Mouse (Mus musculus): Measurements from ENCODE around the gene Ltb. TPM values are rescaled to one million over a fixed set of nuclear protein-coding genes. Genes with fewer than 3 reads are reported as not detected.

Ltb gene
- 0.05 TPM for polyA plus RNA-seq (2012; fragmentation: generic; extraction: Trizol)

DNA sequence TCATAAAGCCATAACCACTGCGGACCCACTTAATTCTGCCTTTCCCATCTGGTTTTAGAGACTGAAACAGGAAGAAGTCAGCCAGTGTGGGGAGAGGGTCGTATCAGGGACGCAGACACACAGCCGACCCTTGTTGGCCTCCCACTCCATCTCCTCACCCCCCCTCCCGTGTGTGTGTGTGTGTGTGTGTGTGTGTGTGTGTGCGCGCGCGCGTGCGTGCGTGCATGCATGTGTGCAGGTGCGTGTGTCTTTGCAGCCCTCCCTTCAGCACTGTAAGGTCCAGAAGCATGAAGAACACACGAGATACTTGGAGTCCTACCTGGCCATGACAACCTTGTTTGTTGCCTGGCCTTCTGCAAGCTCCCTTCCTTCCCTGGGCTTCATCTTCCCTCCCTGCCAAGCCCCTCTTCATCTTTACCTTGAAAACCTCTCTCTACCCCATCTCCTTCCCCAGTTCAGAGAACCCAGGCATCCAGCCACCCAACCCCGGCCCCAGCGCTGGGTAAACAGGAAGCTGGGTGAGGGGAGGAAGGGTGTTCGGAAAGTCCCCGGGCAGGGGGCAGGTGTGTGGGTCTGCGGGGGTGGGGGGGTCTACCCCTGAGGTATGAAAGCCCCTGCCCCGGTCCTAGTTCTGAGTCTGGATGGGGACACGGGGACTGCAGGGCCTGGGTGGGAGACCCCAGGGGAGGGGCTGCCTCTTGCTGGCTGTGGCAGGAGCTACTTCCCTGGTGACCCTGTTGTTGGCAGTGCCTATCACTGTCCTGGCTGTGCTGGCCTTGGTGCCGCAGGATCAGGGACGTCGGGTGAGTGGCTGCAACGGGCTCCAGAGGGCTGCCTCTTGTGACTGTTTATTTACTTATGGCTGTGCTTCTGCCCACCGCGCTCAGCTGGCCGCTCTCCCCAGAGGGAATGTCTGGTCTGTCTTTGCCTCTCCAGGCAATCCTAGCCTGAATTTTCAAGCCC is at the start of gene Ltb:
Gene Ltb, plus strand, starts transcription at position 559 of the 963 bp plus-strand sequence.
- Histone ChIP-seq H3ac (ENCODE audit: control insufficient read depth, insufficient read length) (no peak within 1 kb of the TSS), H3K4me3 (peak within 1 kb of the TSS; percentile 16), H3K79me2 (ENCODE audit: control insufficient read depth, insufficient read depth) (no peaks in the 10 kb centered on the region), H3K27me3 (ENCODE audit: control insufficient read depth, insufficient read depth, insufficient read length) (no peaks in the 10 kb centered on the region), H3K4me2 (ENCODE audit: low read depth) (peak within 1 kb of the TSS; percentile 87), H3K36me3 (ENCODE audit: control insufficient read depth, insufficient read depth) (no peaks in the 10 kb centered on the region)
- TF ChIP-seq MYOD1 (IDR thresholded peaks at IDR 0.05; ENCODE audit: control insufficient read depth in 1 of 3, insufficient read length in 2 of 3, low read depth in 2 of 3) (no peak), USF1 (IDR thresholded peaks at IDR 0.05; ENCODE audit: low read depth) (no peak), MYOG (IDR thresholded peaks at IDR 0.05; ENCODE audit: control insufficient read depth in 1 of 3, insufficient read depth in 1 of 3, insufficient read length in 2 of 3, low read depth in 2 of 3) (no peak), MAX (IDR thresholded peaks at IDR 0.05; ENCODE audit: low read depth) (no peak), TCF12 (IDR thresholded peaks at IDR 0.05; ENCODE audit: insufficient read depth, poor library complexity, severe bottlenecking) (no peak), SRF (IDR thresholded peaks at IDR 0.05; ENCODE audit: control insufficient read depth, insufficient read length, low read depth) (no peak), TCF3 (IDR thresholded peaks at IDR 0.05; ENCODE audit: insufficient read length, low read depth) (no peak), POLR2AphosphoS2 (IDR thresholded peaks at IDR 0.05; ENCODE audit: insufficient read length, low read depth) (no peak), E2F4 (IDR thresholded peaks at IDR 0.05; ENCODE audit: insufficient read depth) (no peak), CEBPB (IDR thresholded peaks at IDR 0.05; ENCODE audit: insufficient read depth, poor library complexity, severe bottlenecking) (no peak), REST (IDR thresholded peaks at IDR 0.05; ENCODE audit: insufficient read depth, insufficient read length) (no peak), POLR2A (IDR thresholded peaks at IDR 0.05; ENCODE audit: insufficient read length, low read depth) (no peak)

DNA sequence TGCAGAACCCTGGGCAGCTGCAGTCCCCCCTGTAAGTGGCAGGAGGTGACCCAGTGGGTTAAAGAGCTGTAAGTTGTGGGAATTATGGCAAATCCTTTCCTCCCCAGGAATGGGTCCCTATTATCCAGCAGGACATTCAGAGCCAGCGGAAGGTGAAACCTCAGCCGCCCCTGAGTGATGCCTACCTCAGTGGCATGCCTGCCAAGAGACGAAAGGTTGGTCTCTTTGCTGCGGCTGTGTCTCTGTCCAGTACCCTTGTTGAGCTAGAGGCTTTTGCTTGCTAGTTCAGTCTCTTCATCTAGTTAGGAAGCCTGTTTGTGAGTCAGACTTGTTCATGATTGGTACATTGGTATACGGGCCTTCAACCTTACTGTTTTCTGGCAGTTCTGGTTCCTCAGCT is 48.1 kb upstream of the Ltb start:
- no peak overlapping the region for H3ac ChIP-seq (ENCODE audit: control insufficient read depth, insufficient read length)
- H3K36me3 ChIP-seq (ENCODE audit: control insufficient read depth, insufficient read depth) = peaks cover 44% of the 10 kb centered on the region
- no peak overlapping the region for H3K4me3 ChIP-seq
- H3K79me2 ChIP-seq (ENCODE audit: control insufficient read depth, insufficient read depth) = no peaks in the 10 kb centered on the region
- no peaks in the 10 kb centered on the region for H3K27me3 ChIP-seq (ENCODE audit: control insufficient read depth, insufficient read depth, insufficient read length)
- peak; percentile 76 for TF ChIP-seq POLR2AphosphoS2 (IDR thresholded peaks at IDR 0.05; ENCODE audit: insufficient read length, low read depth)
- no peak for TF ChIP-seq USF1 (IDR thresholded peaks at IDR 0.05; ENCODE audit: low read depth)
- no peak overlapping the region for H3K4me2 ChIP-seq (ENCODE audit: low read depth)

DNA sequence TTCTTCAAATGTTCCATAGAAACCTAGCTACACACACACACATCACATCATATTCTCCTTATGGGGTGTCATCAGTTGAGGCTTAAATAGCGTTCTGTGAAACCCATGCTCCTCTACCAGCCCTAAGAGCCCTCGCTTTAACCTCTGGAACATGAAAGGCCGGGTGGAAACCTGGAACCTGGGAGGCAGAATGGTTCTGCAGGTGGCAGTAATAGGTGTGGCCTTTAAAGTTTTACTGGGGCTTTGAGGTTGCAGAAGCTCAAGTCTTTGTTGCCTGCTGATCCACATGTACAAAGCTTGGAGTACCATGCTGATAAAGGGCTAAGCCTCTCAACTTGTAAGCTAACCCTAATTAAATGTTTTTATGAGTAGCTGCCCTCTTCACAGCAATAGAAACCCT is 46.9 kb upstream of the Ltb start:
- Histone ChIP-seq H3K4me3 (no peak overlapping the region), H3K27me3 (ENCODE audit: control insufficient read depth, insufficient read depth, insufficient read length) (no peaks in the 10 kb centered on the region), H3K36me3 (ENCODE audit: control insufficient read depth, insufficient read depth) (peaks cover 38% of the 10 kb centered on the region), H3K79me2 (ENCODE audit: control insufficient read depth, insufficient read depth) (no peaks in the 10 kb centered on the region), H3K4me2 (ENCODE audit: low read depth) (no peak overlapping the region), H3ac (ENCODE audit: control insufficient read depth, insufficient read length) (no peak overlapping the region)
- TF ChIP-seq MYOG (IDR thresholded peaks at IDR 0.05; ENCODE audit: control insufficient read depth in 1 of 3, insufficient read depth in 1 of 3, insufficient read length in 2 of 3, low read depth in 2 of 3) (no peak), POLR2AphosphoS2 (IDR thresholded peaks at IDR 0.05; ENCODE audit: insufficient read length, low read depth) (peak; percentile 13), E2F4 (IDR thresholded peaks at IDR 0.05; ENCODE audit: insufficient read depth) (no peak), MYOD1 (IDR thresholded peaks at IDR 0.05; ENCODE audit: control insufficient read depth in 1 of 3, insufficient read length in 2 of 3, low read depth in 2 of 3) (no peak), MAX (IDR thresholded peaks at IDR 0.05; ENCODE audit: low read depth) (no peak), POLR2A (IDR thresholded peaks at IDR 0.05; ENCODE audit: insufficient read length, low read depth) (no peak)

DNA sequence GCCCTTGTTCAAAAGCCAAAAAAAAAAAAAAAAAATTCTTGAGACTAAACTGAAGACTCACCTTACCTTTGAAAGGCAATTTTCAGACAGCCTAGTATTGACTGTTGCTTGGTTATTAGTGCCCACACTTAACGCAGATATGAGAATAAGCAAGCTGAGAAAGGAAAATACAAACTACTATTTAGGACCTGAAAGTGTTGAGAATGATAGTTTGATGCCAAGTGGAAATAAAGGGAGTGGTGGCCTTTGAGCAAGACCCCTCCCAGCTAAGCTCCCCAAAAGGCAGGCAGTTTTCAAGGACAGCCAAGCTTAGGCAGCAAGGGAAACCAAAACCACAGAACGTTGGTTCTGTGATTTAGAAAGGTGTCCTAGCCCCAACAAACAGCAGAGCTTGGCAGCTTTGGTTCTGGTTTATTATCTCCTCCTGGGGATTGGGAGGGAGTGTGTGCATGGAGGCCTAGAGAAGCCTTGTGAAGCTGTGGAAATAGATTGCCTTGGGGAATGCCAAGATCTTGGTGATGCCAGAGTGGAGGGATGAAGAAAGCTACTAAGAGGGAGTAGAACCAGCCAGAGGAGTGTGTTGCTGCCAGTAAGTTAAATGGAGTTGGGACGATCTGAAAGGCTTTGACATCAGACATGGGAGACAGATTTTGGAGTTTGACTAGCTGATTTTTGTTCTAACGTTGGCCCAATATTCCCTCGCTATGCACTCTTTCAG is 46.2 kb upstream of the Ltb start:
- peaks cover 38% of the 10 kb centered on the region for H3K36me3 ChIP-seq (ENCODE audit: control insufficient read depth, insufficient read depth)
- H3ac ChIP-seq (ENCODE audit: control insufficient read depth, insufficient read length) = no peak overlapping the region
- no peaks in the 10 kb centered on the region for H3K27me3 ChIP-seq (ENCODE audit: control insufficient read depth, insufficient read depth, insufficient read length)
- no peak overlapping the region for H3K4me3 ChIP-seq
- no peak overlapping the region for H3K4me2 ChIP-seq (ENCODE audit: low read depth)
- TF ChIP-seq POLR2AphosphoS2 (IDR thresholded peaks at IDR 0.05; ENCODE audit: insufficient read length, low read depth) (peak; percentile 87), TCF12 (IDR thresholded peaks at IDR 0.05; ENCODE audit: insufficient read depth, poor library complexity, severe bottlenecking) (no peak)
- no peaks in the 10 kb centered on the region for H3K79me2 ChIP-seq (ENCODE audit: control insufficient read depth, insufficient read depth)

DNA sequence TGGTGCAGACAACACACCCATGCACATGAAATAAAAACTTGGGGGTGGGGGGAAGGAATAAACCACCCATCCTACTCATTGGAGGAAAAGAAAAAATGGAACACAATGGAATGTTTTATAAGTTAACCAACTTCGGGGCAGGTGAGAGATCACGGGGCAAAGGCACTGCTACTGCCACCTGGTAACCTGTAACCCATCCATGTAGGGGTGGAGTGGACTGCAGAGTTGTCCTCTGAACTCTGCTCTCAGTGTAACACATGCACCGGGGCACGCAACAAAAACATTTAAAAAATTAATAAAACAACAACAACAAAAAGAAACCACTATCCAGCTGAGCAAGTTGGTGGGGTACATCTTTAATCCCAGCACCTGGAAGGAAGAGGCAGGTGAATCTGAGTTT is 42.1 kb upstream of the Ltb start:
- H3K27me3 ChIP-seq (ENCODE audit: control insufficient read depth, insufficient read depth, insufficient read length) = no peaks in the 10 kb centered on the region
- peaks cover 44% of the 10 kb centered on the region for H3K36me3 ChIP-seq (ENCODE audit: control insufficient read depth, insufficient read depth)
- H3ac ChIP-seq (ENCODE audit: control insufficient read depth, insufficient read length) = no peak overlapping the region
- H3K4me2 ChIP-seq (ENCODE audit: low read depth) = no peak overlapping the region
- H3K4me3 ChIP-seq = no peak overlapping the region
- H3K79me2 ChIP-seq (ENCODE audit: control insufficient read depth, insufficient read depth) = peaks cover 1% of the 10 kb centered on the region
- no peak for TF ChIP-seq POLR2A (IDR thresholded peaks at IDR 0.05; ENCODE audit: insufficient read length, low read depth)
